Mouse (Mus musculus): Measurements from ENCODE around the gene Incenp. TPM values are rescaled to one million over a fixed set of nuclear protein-coding genes. Genes with fewer than 3 reads are reported as not detected.

The Incenp gene
- polyA plus RNA-seq (2012) = 34.9 and 39.7 TPM in 2 replicates

GRCm38 (mm10) chr19:9899072-9899779 is at the start of gene Incenp:
Incenp (minus strand) TSS chr19:9899551.
- Histone ChIP-seq H3K4me1 (ENCODE audit: control insufficient read depth) (peaks cover 61% of the 10 kb centered on the region), H3K9me3 (ENCODE audit: control insufficient read depth, low read length) (peaks cover 3% of the 10 kb centered on the region; the same call in 1 of the 2 replicates), H3K27me3 (ENCODE audit: control insufficient read depth) (no peaks in the 10 kb centered on the region), H3K36me3 (ENCODE audit: control insufficient read depth) (peaks cover 47% of the 10 kb centered on the region), H3K4me3 (replicated peaks) (peak within 1 kb of the TSS; percentile 99)
- peak; percentile 79 for TF ChIP-seq GATA1 (IDR thresholded peaks at IDR 0.05; ENCODE audit: low read length)
- TF ChIP-seq TAL1 (IDR thresholded peaks at IDR 0.05; ENCODE audit: low read length) = no peak

- Histone ChIP-seq H3K4me3 (replicated peaks) (no peak overlapping the region), H3K27me3 (ENCODE audit: control insufficient read depth) (no peaks in the 10 kb centered on the region), H3K36me3 (ENCODE audit: control insufficient read depth) (no peaks in the 10 kb centered on the region), H3K9me3 (ENCODE audit: control insufficient read depth, low read length) (no peaks in the 10 kb centered on the region; the same call in 1 of the 2 replicates), H3K4me1 (ENCODE audit: control insufficient read depth) (peaks cover 8% of the 10 kb centered on the region)
- no peak for TF ChIP-seq GATA1 (IDR thresholded peaks at IDR 0.05; ENCODE audit: low read length)
- TF ChIP-seq TAL1 (IDR thresholded peaks at IDR 0.05; ENCODE audit: low read length) = no peak
These were observed 47.6 kb upstream of the Incenp start for GRCm38 (mm10) chr19:9946986-9947385.

GRCm38 (mm10) chr19:9945800-9946564 is 46.6 kb upstream of the Incenp start:
- Histone ChIP-seq H3K27me3 (ENCODE audit: control insufficient read depth) (no peaks in the 10 kb centered on the region), H3K4me3 (replicated peaks) (no peak overlapping the region)
- TF ChIP-seq GATA1 (IDR thresholded peaks at IDR 0.05; ENCODE audit: low read length) (no peak), TAL1 (IDR thresholded peaks at IDR 0.05; ENCODE audit: low read length) (no peak)

GRCm38 (mm10) chr19:9942539-9943533 is 43.5 kb upstream of the Incenp start:
- H3K4me1 ChIP-seq (ENCODE audit: control insufficient read depth) = peaks cover 36% of the 10 kb centered on the region
- H3K4me3 ChIP-seq (replicated peaks) = no peak overlapping the region
- no peaks in the 10 kb centered on the region for H3K27me3 ChIP-seq (ENCODE audit: control insufficient read depth)
- TF ChIP-seq GATA1 (IDR thresholded peaks at IDR 0.05; ENCODE audit: low read length) (no peak), TAL1 (IDR thresholded peaks at IDR 0.05; ENCODE audit: low read length) (no peak)
- H3K36me3 ChIP-seq (ENCODE audit: control insufficient read depth) = no peaks in the 10 kb centered on the region
- no peaks in the 10 kb centered on the region for H3K9me3 ChIP-seq (ENCODE audit: control insufficient read depth, low read length)

More at GRCm38 (mm10) chr19:9945800-9946564, 46.6 kb upstream of the Incenp start:
- no peaks in the 10 kb centered on the region for H3K36me3 ChIP-seq (ENCODE audit: control insufficient read depth)
- H3K9me3 ChIP-seq (ENCODE audit: control insufficient read depth, low read length) = no peaks in the 10 kb centered on the region
- H3K4me1 ChIP-seq (ENCODE audit: control insufficient read depth) = peaks cover 8% of the 10 kb centered on the region

- no peak overlapping the region for H3K4me3 ChIP-seq (replicated peaks)
- no peaks in the 10 kb centered on the region for H3K27me3 ChIP-seq (ENCODE audit: control insufficient read depth)
- H3K36me3 ChIP-seq (ENCODE audit: control insufficient read depth) = no peaks in the 10 kb centered on the region
- no peak for TF ChIP-seq TAL1 (IDR thresholded peaks at IDR 0.05; ENCODE audit: low read length)
- TF ChIP-seq GATA1 (IDR thresholded peaks at IDR 0.05; ENCODE audit: low read length) = no peak
- peaks cover 39% of the 10 kb centered on the region for H3K4me1 ChIP-seq (ENCODE audit: control insufficient read depth)
- no peaks in the 10 kb centered on the region for H3K9me3 ChIP-seq (ENCODE audit: control insufficient read depth, low read length)
These were observed 42.5 kb upstream of the Incenp start for GRCm38 (mm10) chr19:9941809-9942208.

- Histone ChIP-seq H3K36me3 (ENCODE audit: control insufficient read depth) (no peaks in the 10 kb centered on the region), H3K9me3 (ENCODE audit: control insufficient read depth, low read length) (no peaks in the 10 kb centered on the region), H3K4me3 (replicated peaks) (no peak overlapping the region), H3K27me3 (ENCODE audit: control insufficient read depth) (no peaks in the 10 kb centered on the region), H3K4me1 (ENCODE audit: control insufficient read depth) (peaks cover 39% of the 10 kb centered on the region)
- TF ChIP-seq GATA1 (IDR thresholded peaks at IDR 0.05; ENCODE audit: low read length) (no peak), TAL1 (IDR thresholded peaks at IDR 0.05; ENCODE audit: low read length) (no peak)
These were observed 41.6 kb upstream of the Incenp start for GRCm38 (mm10) chr19:9940903-9941302.

GRCm38 (mm10) chr19:9939841-9940240 is 40.5 kb upstream of the Incenp start:
- TF ChIP-seq TAL1 (IDR thresholded peaks at IDR 0.05; ENCODE audit: low read length) (no peak), GATA1 (IDR thresholded peaks at IDR 0.05; ENCODE audit: low read length) (no peak)
- Histone ChIP-seq H3K27me3 (ENCODE audit: control insufficient read depth) (no peaks in the 10 kb centered on the region), H3K4me1 (ENCODE audit: control insufficient read depth) (peaks cover 39% of the 10 kb centered on the region)

GRCm38 (mm10) chr19:9938824-9939303 is 39.5 kb upstream of the Incenp start:
- no peaks in the 10 kb centered on the region for H3K9me3 ChIP-seq (ENCODE audit: control insufficient read depth, low read length)
- no peaks in the 10 kb centered on the region for H3K36me3 ChIP-seq (ENCODE audit: control insufficient read depth)
- no peaks in the 10 kb centered on the region for H3K27me3 ChIP-seq (ENCODE audit: control insufficient read depth)
- TF ChIP-seq GATA1 (IDR thresholded peaks at IDR 0.05; ENCODE audit: low read length) (no peak), TAL1 (IDR thresholded peaks at IDR 0.05; ENCODE audit: low read length) (no peak)
- peaks cover 39% of the 10 kb centered on the region for H3K4me1 ChIP-seq (ENCODE audit: control insufficient read depth)
- H3K4me3 ChIP-seq (replicated peaks) = peak overlapping the region; percentile 62

More at GRCm38 (mm10) chr19:9939841-9940240, 40.5 kb upstream of the Incenp start:
- no peaks in the 10 kb centered on the region for H3K36me3 ChIP-seq (ENCODE audit: control insufficient read depth)
- no peaks in the 10 kb centered on the region for H3K9me3 ChIP-seq (ENCODE audit: control insufficient read depth, low read length)
- no peak overlapping the region for H3K4me3 ChIP-seq (replicated peaks)
